Mouse (Mus musculus): ENCODE measurements around the gene Prmt2. TPM values are rescaled to one million over a fixed set of nuclear protein-coding genes. Genes with fewer than 3 reads are reported as not detected.
A peak's percentile ranks its signal among the peaks of the same experiment; 100 is the strongest.

Gene Prmt2
- 52.4 TPM for polyA plus RNA-seq (2012; fragmentation: generic; extraction: Trizol)

DNA sequence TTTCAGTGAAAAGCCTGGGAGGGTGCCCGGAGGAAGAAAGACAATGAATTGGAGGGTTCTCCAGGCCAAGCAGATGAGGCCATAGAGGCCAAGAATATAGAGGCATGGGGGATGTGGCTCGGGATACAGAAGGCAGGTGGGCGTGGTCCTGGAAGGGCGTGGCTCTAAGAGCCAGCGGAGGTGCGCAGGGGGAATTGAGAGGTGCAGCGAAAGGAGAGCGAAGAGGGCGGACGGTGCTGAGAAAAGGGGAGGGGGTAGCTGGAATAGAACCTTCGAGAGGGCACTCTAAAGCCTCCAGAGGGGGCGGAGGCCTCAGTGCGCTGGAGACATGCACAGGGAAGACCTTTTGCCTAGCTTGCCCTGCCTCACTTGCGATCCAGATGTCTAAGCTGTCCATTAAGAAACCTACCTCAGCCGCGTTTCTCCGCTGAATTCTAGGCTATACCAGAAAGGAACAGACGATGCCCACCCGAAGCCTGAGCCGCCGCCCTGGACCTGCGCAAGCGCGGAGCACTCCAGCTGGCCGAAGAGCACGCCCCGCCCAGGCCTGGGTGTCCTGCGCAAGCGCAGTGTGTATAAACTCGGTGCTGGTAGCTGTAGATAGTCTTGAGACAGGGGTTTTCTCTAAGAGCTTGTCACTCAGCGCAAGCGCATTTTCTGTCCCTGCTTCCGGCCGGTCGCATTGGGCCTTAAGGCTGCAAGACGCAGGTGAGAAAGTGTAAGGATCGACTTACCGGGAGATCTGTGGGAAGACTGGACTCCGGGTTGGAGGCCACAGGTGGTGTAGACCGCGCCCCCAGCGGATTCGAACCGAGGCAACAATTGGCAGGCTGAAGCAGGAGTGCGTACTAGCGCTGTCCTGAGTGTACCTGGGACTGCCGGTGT lies at the start of gene Prmt2:
TSS of gene Prmt2 (minus strand) at position 525 of the 885 bp plus-strand sequence.
- Histone ChIP-seq H3K27me3 (ENCODE audit: control insufficient read depth, insufficient read depth, insufficient read length) (no peaks in the 10 kb centered on the region), H3K36me3 (ENCODE audit: control insufficient read depth, insufficient read depth) (peaks cover 10% of the 10 kb centered on the region), H3ac (ENCODE audit: control insufficient read depth, insufficient read length) (peak within 1 kb of the TSS; percentile 4), H3K4me3 (peak within 1 kb of the TSS; percentile 96), H3K4me2 (ENCODE audit: low read depth) (peak within 1 kb of the TSS; percentile 91), H3K79me2 (ENCODE audit: control insufficient read depth, insufficient read depth) (no peaks in the 10 kb centered on the region)
- TF ChIP-seq MYOD1 (IDR thresholded peaks at IDR 0.05; ENCODE audit: control insufficient read depth in 1 of 3, insufficient read length in 2 of 3, low read depth in 2 of 3) (peak in 2 of 3 experiments; percentile 1 to 38), TCF3 (IDR thresholded peaks at IDR 0.05; ENCODE audit: insufficient read length, low read depth) (no peak), E2F4 (IDR thresholded peaks at IDR 0.05; ENCODE audit: insufficient read depth) (no peak), MAX (IDR thresholded peaks at IDR 0.05; ENCODE audit: low read depth) (no peak), USF1 (IDR thresholded peaks at IDR 0.05; ENCODE audit: low read depth) (no peak), REST (IDR thresholded peaks at IDR 0.05; ENCODE audit: insufficient read depth, insufficient read length) (no peak), MYOG (IDR thresholded peaks at IDR 0.05; ENCODE audit: control insufficient read depth in 1 of 3, insufficient read depth in 1 of 3, insufficient read length in 2 of 3, low read depth in 2 of 3) (peak in 1 of 3 experiments; percentile 19), TCF12 (IDR thresholded peaks at IDR 0.05; ENCODE audit: insufficient read depth, poor library complexity, severe bottlenecking) (no peak), CEBPB (IDR thresholded peaks at IDR 0.05; ENCODE audit: insufficient read depth, poor library complexity, severe bottlenecking) (no peak), POLR2A (IDR thresholded peaks at IDR 0.05; ENCODE audit: insufficient read length, low read depth) (peak; percentile 82), POLR2AphosphoS2 (IDR thresholded peaks at IDR 0.05; ENCODE audit: insufficient read length, low read depth) (peak; percentile 88), SRF (IDR thresholded peaks at IDR 0.05; ENCODE audit: control insufficient read depth, insufficient read length, low read depth) (peak; percentile 62)

DNA sequence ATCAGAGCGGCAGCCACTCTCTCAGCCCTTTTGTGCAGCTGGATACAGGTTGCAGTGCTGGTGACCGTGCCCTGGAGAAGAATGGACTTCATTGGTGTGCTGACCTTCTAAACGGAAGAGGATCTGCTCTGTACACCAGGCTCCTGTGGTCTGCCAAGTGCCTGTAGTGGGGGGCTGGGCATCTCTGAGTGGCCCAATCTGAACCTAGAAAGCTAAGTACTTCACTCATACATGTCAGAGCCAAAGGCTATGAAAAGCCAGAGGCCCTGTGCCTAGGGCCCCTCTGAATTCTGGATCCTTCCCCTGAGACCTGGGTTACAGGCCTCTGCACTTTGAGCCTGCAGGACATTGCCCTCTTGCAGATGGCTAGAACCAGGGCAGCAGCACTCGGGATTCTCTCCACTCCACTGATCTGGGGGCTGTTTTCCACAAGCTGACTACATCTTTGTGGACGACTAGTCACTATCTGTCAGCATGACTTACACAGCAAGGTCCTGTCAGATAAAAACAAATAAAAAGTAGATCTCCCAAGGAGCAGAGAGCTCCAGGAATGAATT lies 41.0 kb upstream of the Prmt2 start:
- TF ChIP-seq MYOG (IDR thresholded peaks at IDR 0.05; ENCODE audit: control insufficient read depth in 1 of 3, insufficient read depth in 1 of 3, insufficient read length in 2 of 3, low read depth in 2 of 3) (no peak), CEBPB (IDR thresholded peaks at IDR 0.05; ENCODE audit: insufficient read depth, poor library complexity, severe bottlenecking) (no peak), TCF12 (IDR thresholded peaks at IDR 0.05; ENCODE audit: insufficient read depth, poor library complexity, severe bottlenecking) (no peak)
- H3K4me2 ChIP-seq (ENCODE audit: low read depth) = no peak overlapping the region
- peaks cover 19% of the 10 kb centered on the region for H3K36me3 ChIP-seq (ENCODE audit: control insufficient read depth, insufficient read depth)
- no peak overlapping the region for H3K4me3 ChIP-seq
- no peak overlapping the region for H3ac ChIP-seq (ENCODE audit: control insufficient read depth, insufficient read length)
- no peaks in the 10 kb centered on the region for H3K79me2 ChIP-seq (ENCODE audit: control insufficient read depth, insufficient read depth)
- no peaks in the 10 kb centered on the region for H3K27me3 ChIP-seq (ENCODE audit: control insufficient read depth, insufficient read depth, insufficient read length)

DNA sequence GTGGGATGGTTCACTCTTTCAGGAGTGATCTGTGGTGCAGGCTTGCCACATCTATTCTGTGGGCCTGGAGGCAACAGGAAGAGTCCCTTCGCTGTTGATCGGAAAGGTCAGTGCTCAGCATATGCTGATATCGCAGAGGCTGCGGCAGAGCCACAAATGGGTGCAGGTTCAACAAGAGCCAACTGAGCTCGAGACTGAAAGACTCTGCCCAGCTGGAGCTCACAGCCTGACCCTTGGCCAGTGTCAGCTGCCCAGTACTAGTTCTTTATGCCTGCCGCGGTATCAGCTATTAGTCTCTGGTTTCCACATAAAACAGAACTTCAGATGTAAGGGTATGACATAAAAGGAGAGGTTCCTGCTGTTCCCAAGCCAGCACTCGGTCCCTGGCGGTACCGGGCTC lies 37.6 kb upstream of the Prmt2 start:
- Histone ChIP-seq H3K4me3 (no peak overlapping the region), H3K36me3 (ENCODE audit: control insufficient read depth, insufficient read depth) (peaks cover 10% of the 10 kb centered on the region), H3K27me3 (ENCODE audit: control insufficient read depth, insufficient read depth, insufficient read length) (no peaks in the 10 kb centered on the region), H3ac (ENCODE audit: control insufficient read depth, insufficient read length) (no peak overlapping the region), H3K4me2 (ENCODE audit: low read depth) (no peak overlapping the region), H3K79me2 (ENCODE audit: control insufficient read depth, insufficient read depth) (no peaks in the 10 kb centered on the region)
- TF ChIP-seq MYOG (IDR thresholded peaks at IDR 0.05; ENCODE audit: control insufficient read depth in 1 of 3, insufficient read depth in 1 of 3, insufficient read length in 2 of 3, low read depth in 2 of 3) (no peak), MAX (IDR thresholded peaks at IDR 0.05; ENCODE audit: low read depth) (no peak), E2F4 (IDR thresholded peaks at IDR 0.05; ENCODE audit: insufficient read depth) (no peak), POLR2AphosphoS2 (IDR thresholded peaks at IDR 0.05; ENCODE audit: insufficient read length, low read depth) (no peak), USF1 (IDR thresholded peaks at IDR 0.05; ENCODE audit: low read depth) (no peak), SRF (IDR thresholded peaks at IDR 0.05; ENCODE audit: control insufficient read depth, insufficient read length, low read depth) (no peak), REST (IDR thresholded peaks at IDR 0.05; ENCODE audit: insufficient read depth, insufficient read length) (no peak), CEBPB (IDR thresholded peaks at IDR 0.05; ENCODE audit: insufficient read depth, poor library complexity, severe bottlenecking) (no peak), MYOD1 (IDR thresholded peaks at IDR 0.05; ENCODE audit: control insufficient read depth in 1 of 3, insufficient read length in 2 of 3, low read depth in 2 of 3) (no peak), TCF12 (IDR thresholded peaks at IDR 0.05; ENCODE audit: insufficient read depth, poor library complexity, severe bottlenecking) (no peak), POLR2A (IDR thresholded peaks at IDR 0.05; ENCODE audit: insufficient read length, low read depth) (no peak), TCF3 (IDR thresholded peaks at IDR 0.05; ENCODE audit: insufficient read length, low read depth) (no peak)

DNA sequence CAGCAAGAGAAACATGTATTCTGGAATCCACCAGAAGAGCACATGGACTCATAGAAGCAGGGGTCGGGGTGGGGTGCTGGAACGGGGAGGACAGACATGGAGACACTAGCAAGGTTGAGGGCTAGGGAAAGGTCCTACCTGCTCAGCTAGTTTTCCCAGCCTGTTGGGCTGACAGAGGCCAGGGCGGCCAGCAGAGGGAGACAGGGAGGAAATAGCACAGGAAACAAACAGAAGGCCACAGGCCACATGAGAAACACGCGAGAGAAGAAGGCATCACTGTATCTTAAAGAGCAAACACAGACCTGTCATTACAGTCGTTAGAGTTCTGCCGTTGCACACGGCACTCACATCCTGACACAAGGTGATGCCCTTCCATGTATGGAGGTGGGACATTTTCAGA lies 33.6 kb upstream of the Prmt2 start:
- Histone ChIP-seq H3K4me2 (ENCODE audit: low read depth) (no peak overlapping the region), H3K79me2 (ENCODE audit: control insufficient read depth, insufficient read depth) (no peaks in the 10 kb centered on the region), H3K36me3 (ENCODE audit: control insufficient read depth, insufficient read depth) (peaks cover 17% of the 10 kb centered on the region), H3K4me3 (no peak overlapping the region), H3K27me3 (ENCODE audit: control insufficient read depth, insufficient read depth, insufficient read length) (no peaks in the 10 kb centered on the region), H3ac (ENCODE audit: control insufficient read depth, insufficient read length) (no peak overlapping the region)
- no peak for TF ChIP-seq POLR2AphosphoS2 (IDR thresholded peaks at IDR 0.05; ENCODE audit: insufficient read length, low read depth)
- TF ChIP-seq MYOG (IDR thresholded peaks at IDR 0.05; ENCODE audit: control insufficient read depth in 1 of 3, insufficient read depth in 1 of 3, insufficient read length in 2 of 3, low read depth in 2 of 3) = no peak
- no peak for TF ChIP-seq E2F4 (IDR thresholded peaks at IDR 0.05; ENCODE audit: insufficient read depth)
- no peak for TF ChIP-seq USF1 (IDR thresholded peaks at IDR 0.05; ENCODE audit: low read depth)
- TF ChIP-seq POLR2A (IDR thresholded peaks at IDR 0.05; ENCODE audit: insufficient read length, low read depth) = no peak

Data from myocyte (in vitro differentiated cells).